Mouse (Mus musculus) kidney, adult 2 months (tissue): ENCODE measurements around the gene Cd28. TPM values are rescaled to one million over a fixed set of nuclear protein-coding genes. Genes with fewer than 3 reads are reported as not detected.

Experiments
- DNase-seq: peaks from one replicate; pipeline ENCODE4 v3.0.0; 2021
- H3K27ac ChIP-seq: fragments of 200-500 bp; 2 replicates; pipeline ENCODE4 v1.5.1; 2012; ENCODE audit warnings: low read depth, low read length, control low read depth, inconsistent platforms; ENCODE audit not compliant: insufficient read depth
- H3K27me3 ChIP-seq: fragments of 200-500 bp; replicated peaks from 2 replicates; pipeline ENCODE4 v1.6.1; 2012; ENCODE audit warnings: mild to moderate bottlenecking, moderate library complexity, low read length, inconsistent platforms; ENCODE audit not compliant: control insufficient read depth, insufficient read depth
- H3K36me3 ChIP-seq: fragments of 200-500 bp; 2 replicates; pipeline ENCODE4 v1.6.1; 2012; ENCODE audit warnings: mild to moderate bottlenecking, moderate library complexity, low read length, inconsistent platforms; ENCODE audit not compliant: control insufficient read depth, insufficient read depth
- H3K4me1 ChIP-seq: fragments of 200-500 bp; 2 replicates; pipeline ENCODE4 v1.6.1; 2011; ENCODE audit warnings: low read length; ENCODE audit not compliant: control insufficient read depth, insufficient read depth
- H3K4me3 ChIP-seq: fragments of 200-500 bp; 2 replicates; pipeline ENCODE4 v1.5.1; 2011; ENCODE audit warnings: mild to moderate bottlenecking, low read depth, low read length, control low read depth; ENCODE audit not compliant: insufficient read depth
- CTCF ChIP-seq: fragments of 200-500 bp; conservative IDR thresholded peaks from 2 replicates; pipeline ENCODE4 v1.5.1; 2011; ENCODE audit warnings: low read depth, mild to moderate bottlenecking, control low read depth, low read length, moderate library complexity, mixed read lengths; ENCODE audit not compliant: insufficient read depth, insufficient read length
- POLR2A ChIP-seq: fragments of 200-500 bp; IDR thresholded peaks from one replicate; pipeline ENCODE4 v1.6.1; 2011; ENCODE audit warnings: low read depth, low read length, control low read depth
- WGBS: fragments of 180-500 bp; shearing (Covaris S2); methylation state at CpG from one replicate; pipeline ENCODE4 v1.1.7; 2018; 5-methylcytosine and 5-hydroxymethylcytosine counted together
- polyA plus RNA-seq: library from polyadenylated mRNA; depleted of rRNA; stranded (reverse); fragments of >200 nt; gene quantifications from 2 replicates; pipeline ENCODE4 v1.2.3, GENCODE M21; 2012; rRNA removed

The Cd28 gene
- 0.04 and 0.55 TPM in 2 replicates for polyA plus RNA-seq

GRCm38 (mm10) chr1:60716567-60716966, at the start of gene Cd28:
Gene Cd28, plus strand, starts transcription at chr1:60716800.
- peak within 1 kb of the TSS; percentile 81 for H3K27ac ChIP-seq
- H3K27me3 ChIP-seq: no peaks in the 10 kb centered on the region
- no peak within 1 kb of the TSS for H3K4me3 ChIP-seq
- 67% methylated on average over 5 of the region's 5 CpGs for WGBS
- TF ChIP-seq POLR2A (no peak), CTCF (no peak)
- no peak for DNase-seq
- no peaks in the 10 kb centered on the region for H3K36me3 ChIP-seq
- peaks cover 6% of the 10 kb centered on the region; the same call in 1 of the 2 replicates for H3K4me1 ChIP-seq

- H3K4me3 ChIP-seq: peak overlapping the region; percentile 28
- TF ChIP-seq POLR2A (no peak), CTCF (no peak)
- 36% methylated on average over 17 of the region's 17 CpGs for WGBS
- H3K27ac ChIP-seq: no peak overlapping the region
- no peaks in the 10 kb centered on the region for H3K27me3 ChIP-seq
- H3K36me3 ChIP-seq: no peaks in the 10 kb centered on the region
- H3K4me1 ChIP-seq: peaks cover 7% of the 10 kb centered on the region; the same call in 1 of the 2 replicates
- DNase-seq: peak; percentile 38
These were observed 48.6 kb upstream of the Cd28 start for GRCm38 (mm10) chr1:60667873-60668616.

- H3K4me1 ChIP-seq: peaks cover 7% of the 10 kb centered on the region; the same call in 1 of the 2 replicates
- WGBS: 43% methylated on average over 9 of the region's 9 CpGs
- H3K4me3 ChIP-seq: no peak overlapping the region
- no peak overlapping the region for H3K27ac ChIP-seq
- no peaks in the 10 kb centered on the region for H3K27me3 ChIP-seq
- no peaks in the 10 kb centered on the region for H3K36me3 ChIP-seq
- TF ChIP-seq CTCF (no peak), POLR2A (no peak)
- peak; percentile 87 for DNase-seq
These were observed 47.6 kb upstream of the Cd28 start for GRCm38 (mm10) chr1:60669048-60669447.

- 93% methylated on average over 2 of the region's 2 CpGs for WGBS
These were observed 46.9 kb upstream of the Cd28 start for GRCm38 (mm10) chr1:60669664-60670063.

GRCm38 (mm10) chr1:60670172-60670571, 46.4 kb upstream of the Cd28 start:
- TF ChIP-seq CTCF: no peak
- TF ChIP-seq POLR2A: no peak
- Histone ChIP-seq H3K36me3 (no peaks in the 10 kb centered on the region), H3K27ac (no peak overlapping the region), H3K27me3 (no peaks in the 10 kb centered on the region), H3K4me3 (no peak overlapping the region), H3K4me1 (peaks cover 7% of the 10 kb centered on the region; the same call in 1 of the 2 replicates)
- 74% methylated on average over 5 of the region's 5 CpGs for WGBS
- no peak for DNase-seq

More at GRCm38 (mm10) chr1:60669664-60670063, 46.9 kb upstream of the Cd28 start:
- TF ChIP-seq CTCF: no peak
- no peaks in the 10 kb centered on the region for H3K36me3 ChIP-seq
- DNase-seq: no peak
- no peak overlapping the region for H3K4me3 ChIP-seq
- H3K27me3 ChIP-seq: no peaks in the 10 kb centered on the region
- H3K27ac ChIP-seq: no peak overlapping the region
- peaks cover 7% of the 10 kb centered on the region; the same call in 1 of the 2 replicates for H3K4me1 ChIP-seq

GRCm38 (mm10) chr1:60683766-60684165, 32.8 kb upstream of the Cd28 start:
- Histone ChIP-seq H3K36me3 (no peaks in the 10 kb centered on the region), H3K27ac (no peak overlapping the region), H3K4me1 (no peaks in the 10 kb centered on the region), H3K27me3 (no peaks in the 10 kb centered on the region), H3K4me3 (no peak overlapping the region)
- no peak for TF ChIP-seq POLR2A
- 78% methylated on average over 4 of the region's 4 CpGs for WGBS
- DNase-seq: no peak

GRCm38 (mm10) chr1:60696115-60696895, 20.3 kb upstream of the Cd28 start:
- 68% methylated on average over 3 of the region's 3 CpGs for WGBS
- 0 out of 2 replicates have a peak overlapping the region, but pooled peaks have one; percentile 50 for H3K27ac ChIP-seq
- H3K4me1 ChIP-seq: no peaks in the 10 kb centered on the region
- no peaks in the 10 kb centered on the region; the same call in 1 of the 2 replicates for H3K27me3 ChIP-seq
- DNase-seq: peak; percentile 16
- no peak overlapping the region for H3K4me3 ChIP-seq
- TF ChIP-seq POLR2A (no peak), CTCF (no peak)
- no peaks in the 10 kb centered on the region for H3K36me3 ChIP-seq
